Mouse (Mus musculus): ENCODE results near the gene Pds5b. TPM values are rescaled to one million over a fixed set of nuclear protein-coding genes. Genes with fewer than 3 reads are reported as not detected.
"Not testable (repeated sequence)": the region's sequence is repeated elsewhere in the genome, so short reads cannot be mapped to it uniquely, and the experiment has no call there.

Pds5b gene
- total RNA-seq, 1 experiment from 2014 or later, result 76.9 TPM

DNA sequence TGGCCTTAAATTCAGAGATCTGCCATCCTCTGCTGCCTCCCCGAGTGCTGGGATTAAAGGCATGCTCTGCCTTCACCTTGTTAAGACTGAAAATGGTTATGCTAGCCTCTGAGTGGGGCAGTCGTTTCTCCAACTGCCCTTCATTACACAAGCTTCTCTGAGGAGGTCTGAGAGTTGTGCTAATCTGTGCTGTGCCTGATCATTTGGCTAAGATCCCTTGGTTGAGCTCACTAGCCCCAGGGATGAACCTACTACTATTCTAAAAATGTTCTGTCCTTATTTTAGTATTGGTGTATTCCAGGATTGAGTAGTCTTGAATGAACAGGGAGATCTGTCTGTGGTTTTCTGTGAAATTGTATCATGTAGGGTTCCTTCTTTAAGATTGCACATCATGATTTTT lies 144.5 kb downstream of the Pds5b start:
- ATAC-seq (replicated peaks; ENCODE audit: low read depth, poor library complexity, severe bottlenecking), result no peak

DNA sequence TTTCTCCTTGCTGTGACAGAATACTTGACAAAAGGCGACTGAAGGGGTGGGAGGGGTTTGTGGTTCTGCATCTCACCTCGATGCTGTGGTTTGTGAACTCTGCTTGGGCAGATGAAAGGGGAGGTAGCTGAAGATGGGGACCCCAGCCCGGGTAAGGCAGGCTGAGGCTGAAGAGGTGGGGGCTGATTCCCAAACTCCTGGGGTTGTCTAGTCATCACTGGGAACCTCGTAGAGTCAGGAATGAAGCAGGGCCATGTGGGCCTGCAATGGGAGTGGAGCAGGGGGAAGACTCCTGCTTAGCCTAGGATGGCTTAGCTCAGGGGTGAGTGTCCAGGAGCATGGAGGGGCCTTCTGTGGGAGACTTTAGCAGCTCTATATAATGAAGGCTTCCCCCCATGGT lies 145.3 kb downstream of the Pds5b start:
- no peak for ATAC-seq (replicated peaks; ENCODE audit: low read depth, poor library complexity, severe bottlenecking)

DNA sequence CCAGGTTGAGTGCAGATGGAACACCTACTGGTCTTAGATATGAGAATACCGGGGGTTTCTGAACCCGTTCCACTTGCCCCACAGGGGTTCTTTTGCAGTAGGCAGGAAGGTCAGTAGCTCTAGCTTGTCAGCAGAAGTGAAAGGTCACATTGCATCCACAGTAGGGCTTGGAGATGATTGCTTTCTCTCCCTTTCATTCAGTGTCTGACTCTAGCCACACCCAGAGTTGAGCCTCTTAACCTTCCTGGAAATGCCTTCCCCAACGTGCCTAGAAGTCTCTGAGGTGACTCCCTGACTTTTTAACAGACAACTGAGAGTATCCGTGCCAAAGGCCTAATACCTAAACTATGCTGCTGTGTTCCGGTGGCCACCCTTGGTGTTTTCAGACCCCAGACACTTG lies 146.0 kb downstream of the Pds5b start:
- ATAC-seq (replicated peaks; ENCODE audit: low read depth, poor library complexity, severe bottlenecking), result no peak

DNA sequence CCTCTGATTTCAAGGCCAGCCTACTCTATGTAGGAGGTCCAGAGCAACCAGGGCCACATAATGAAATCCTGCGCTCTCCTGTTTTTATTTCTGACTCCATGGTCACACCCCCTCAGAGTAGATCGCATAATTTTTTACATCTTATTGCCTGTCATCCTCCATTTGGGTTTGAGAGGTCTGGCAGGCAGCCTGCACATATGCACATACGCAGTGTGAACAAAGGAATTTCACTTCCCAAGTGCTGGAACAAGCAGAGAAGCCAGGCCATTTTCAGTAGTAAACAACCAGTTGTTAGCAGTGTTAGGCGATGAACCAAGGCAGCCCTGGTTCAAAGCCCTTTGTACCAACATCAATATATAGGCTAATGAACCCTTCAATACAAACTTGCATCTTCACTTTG lies 147.6 kb downstream of the Pds5b start:
- no peak for ATAC-seq (replicated peaks; ENCODE audit: low read depth, poor library complexity, severe bottlenecking)

DNA sequence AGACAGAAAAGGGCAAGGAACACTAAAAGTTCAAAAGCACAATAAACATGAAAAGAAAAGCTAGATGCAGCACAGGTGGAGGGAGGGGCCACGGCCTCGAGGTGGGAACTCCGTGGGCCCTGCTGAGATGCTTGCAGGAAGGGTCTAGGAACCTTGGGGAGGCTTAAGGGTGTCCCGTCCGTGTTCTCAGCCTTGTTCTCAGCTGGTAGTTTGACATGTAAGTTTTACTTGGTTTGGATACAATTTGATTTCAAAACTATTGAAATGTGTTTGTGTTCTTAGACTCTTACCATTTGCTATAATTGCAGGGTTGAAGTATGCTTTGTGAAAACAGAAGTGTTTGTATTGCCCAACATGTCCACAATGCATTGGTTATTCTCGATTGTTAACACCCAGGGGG lies 149.2 kb downstream of the Pds5b start:
- no peak for ATAC-seq (replicated peaks; ENCODE audit: low read depth, poor library complexity, severe bottlenecking)

DNA sequence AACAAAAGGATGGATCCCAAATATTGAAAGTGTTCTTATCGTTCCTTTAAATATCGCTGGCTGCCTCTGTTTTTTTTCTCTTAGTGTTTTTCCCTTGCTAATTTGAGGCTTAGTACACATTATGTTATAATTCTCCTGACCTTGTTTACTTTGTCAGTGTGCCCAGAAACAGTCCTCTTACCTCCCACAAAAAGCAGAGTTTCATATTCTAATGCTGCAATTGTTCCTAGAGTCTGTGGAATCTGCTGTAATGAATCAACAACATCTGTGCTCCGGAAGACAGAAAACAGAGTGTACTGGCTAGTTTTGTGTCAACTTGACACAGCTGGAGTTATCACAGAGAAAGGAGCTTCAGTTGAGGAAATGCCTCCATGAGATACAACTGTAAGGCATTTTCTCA lies 149.8 kb downstream of the Pds5b start:
- ATAC-seq (replicated peaks; ENCODE audit: low read depth, poor library complexity, severe bottlenecking), result no peak

DNA sequence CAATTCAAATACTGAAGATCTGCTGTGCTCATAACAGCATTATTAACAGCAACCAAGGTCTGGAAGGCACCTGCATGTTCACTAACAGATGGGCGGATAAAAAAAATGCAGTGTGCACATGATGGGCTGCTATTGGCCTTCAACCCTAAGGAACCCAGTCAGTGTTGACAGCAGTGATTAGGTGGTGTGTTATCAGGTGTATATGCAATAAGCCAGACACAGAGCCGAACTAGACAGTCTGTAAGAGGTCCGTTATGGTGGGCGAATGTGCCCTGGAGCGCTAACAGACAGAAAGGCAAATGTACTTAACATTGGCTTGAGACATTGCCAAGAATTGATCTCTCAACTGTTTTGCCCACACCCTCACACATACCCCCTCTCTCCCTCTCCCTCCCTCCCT lies 156.0 kb downstream of the Pds5b start:
- no peak for ATAC-seq (replicated peaks; ENCODE audit: low read depth, poor library complexity, severe bottlenecking)

DNA sequence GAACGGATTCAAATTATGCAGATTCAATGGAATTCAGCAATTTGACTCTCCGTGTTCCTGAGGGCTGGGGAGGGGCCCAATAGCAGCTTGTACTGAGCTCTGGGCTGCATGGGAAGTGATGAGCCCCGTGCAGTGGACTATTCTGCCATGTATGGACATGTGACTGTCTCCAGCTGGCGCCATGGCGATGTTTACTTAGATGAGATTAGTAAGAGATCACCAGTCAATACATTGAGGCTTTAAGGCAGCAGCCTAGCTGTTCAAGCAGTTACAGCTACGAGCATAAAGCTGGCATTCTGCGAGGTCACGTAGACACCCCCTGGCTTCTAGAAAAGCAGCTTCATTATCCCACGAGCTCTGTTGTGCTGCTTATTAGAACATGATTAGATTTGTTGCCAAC lies 157.2 kb downstream of the Pds5b start:
- ATAC-seq (replicated peaks; ENCODE audit: low read depth, poor library complexity, severe bottlenecking), result no peak

DNA sequence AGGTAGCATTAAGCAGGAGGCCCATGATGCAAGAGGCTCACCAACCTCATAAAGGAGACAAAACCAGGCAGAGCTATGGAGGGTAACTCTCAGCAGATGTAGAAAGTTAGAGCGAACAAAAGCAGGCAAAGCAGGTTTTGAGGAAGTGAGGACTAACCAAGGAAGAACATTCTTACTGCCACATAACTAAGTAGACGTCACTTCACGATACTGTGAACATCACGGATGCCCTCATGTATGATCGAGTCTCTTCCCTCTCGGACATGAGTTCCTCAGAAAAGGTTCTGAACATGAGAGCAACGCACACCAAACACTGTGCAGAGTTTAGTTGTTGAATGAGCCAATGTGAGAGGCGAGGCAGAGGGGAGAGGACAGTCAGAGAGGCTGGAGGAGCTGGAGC lies 163.2 kb downstream of the Pds5b start:
- no peak for ATAC-seq (replicated peaks; ENCODE audit: low read depth, poor library complexity, severe bottlenecking)

DNA sequence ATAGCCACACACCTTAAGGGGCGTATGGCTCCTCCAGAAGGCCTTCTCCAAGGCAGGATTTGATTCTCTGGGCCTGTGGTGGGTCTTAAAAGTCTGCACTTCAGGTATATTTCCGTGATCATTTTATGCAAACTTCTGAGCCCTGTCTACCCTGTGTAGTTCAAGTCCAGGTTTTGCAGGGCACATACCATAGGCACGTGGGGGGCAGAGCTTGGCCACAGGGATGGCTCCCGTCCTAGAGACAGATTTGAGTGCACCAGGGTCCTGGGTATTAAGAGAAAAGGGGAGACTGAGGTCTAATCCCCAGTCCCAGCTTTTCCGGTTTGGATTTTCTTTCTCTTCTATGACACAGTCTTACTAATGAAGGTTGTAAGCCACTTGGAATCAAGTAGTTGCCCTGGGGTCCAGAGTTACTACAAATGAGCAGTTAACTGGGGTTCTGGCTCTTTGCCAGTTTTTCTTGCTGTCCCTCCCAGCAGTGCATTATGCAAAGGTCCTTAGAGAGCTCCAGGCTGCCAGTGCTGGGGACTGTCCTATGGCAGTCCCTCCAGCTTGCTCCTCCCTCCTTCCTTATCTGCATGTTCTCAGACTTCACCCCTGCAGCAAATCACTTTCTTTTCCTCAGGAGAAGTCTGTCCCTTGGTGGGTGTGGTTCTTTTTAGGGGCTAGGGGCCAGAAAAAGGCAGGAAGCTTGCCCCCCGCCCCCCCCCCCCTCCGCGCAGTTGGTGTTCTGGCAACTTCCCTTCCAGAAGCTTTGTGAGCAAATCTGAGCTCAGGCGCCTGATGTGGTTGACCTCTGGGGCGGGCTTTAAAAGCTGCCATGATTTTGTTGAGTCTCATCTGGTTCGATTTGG lies 166.4 kb downstream of the Pds5b start:
- peak; percentile 85 for ATAC-seq (replicated peaks; ENCODE audit: low read depth, poor library complexity, severe bottlenecking)

DNA sequence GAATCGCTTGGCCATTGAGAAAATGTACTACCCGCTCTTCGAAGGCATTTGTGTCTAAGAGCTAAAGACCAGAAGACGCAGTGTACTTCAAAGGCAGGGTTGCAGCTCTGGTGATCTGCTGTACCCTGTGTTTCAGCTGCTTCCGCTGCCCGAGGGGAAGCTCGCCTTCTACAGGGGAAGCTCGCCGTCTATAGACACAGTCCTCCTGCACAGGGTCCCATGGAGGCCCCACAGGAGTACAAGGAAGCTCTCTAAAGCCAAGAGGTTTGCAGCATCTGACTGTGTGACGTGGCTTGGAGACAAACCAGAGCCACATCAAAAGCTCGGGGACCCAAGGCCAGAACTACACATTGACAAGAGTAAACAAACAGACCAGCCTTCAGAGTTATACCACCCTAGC lies 167.1 kb downstream of the Pds5b start:
- ATAC-seq (replicated peaks; ENCODE audit: low read depth, poor library complexity, severe bottlenecking), result peak; percentile 55

DNA sequence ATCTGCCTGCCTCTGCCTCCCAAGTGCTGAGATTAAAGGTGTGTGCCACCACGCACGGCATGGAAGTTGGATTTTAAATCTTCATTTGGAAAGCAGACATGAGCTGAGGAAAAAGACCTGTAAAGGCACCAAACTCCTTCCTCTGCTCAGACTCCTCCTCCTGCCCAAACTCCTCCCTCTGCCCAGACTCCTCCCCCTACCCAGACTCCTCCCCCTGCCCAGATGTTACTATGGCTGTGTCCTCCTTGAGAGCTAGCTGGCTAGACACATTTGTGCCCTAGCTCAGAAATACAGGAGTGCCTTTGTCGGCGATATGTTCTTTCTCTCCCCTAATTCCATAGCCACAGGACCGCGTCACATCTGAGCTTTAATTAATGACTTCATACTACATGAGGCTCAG lies 172.4 kb downstream of the Pds5b start:
- ATAC-seq (replicated peaks; ENCODE audit: low read depth, poor library complexity, severe bottlenecking), result no peak

DNA sequence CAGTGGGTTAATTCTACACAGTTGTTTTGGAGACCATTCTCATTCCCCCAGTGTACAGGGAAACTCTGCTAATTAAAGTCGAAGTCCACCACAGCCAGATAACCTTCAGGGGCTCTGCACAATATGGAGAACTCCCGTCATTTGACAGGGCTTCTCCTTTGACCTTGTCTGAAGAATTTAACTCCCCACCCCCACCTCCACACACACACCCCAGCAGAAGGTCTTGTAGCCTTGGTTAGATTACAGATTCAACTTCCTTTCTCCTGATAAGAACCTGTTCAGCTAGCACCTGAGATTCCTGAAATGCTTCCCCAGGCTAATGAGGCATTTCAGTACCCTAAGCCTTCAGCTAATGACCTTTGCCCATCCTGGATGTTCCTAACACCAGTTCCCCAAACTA lies 177.3 kb downstream of the Pds5b start:
- no peak for ATAC-seq (replicated peaks; ENCODE audit: low read depth, poor library complexity, severe bottlenecking)

DNA sequence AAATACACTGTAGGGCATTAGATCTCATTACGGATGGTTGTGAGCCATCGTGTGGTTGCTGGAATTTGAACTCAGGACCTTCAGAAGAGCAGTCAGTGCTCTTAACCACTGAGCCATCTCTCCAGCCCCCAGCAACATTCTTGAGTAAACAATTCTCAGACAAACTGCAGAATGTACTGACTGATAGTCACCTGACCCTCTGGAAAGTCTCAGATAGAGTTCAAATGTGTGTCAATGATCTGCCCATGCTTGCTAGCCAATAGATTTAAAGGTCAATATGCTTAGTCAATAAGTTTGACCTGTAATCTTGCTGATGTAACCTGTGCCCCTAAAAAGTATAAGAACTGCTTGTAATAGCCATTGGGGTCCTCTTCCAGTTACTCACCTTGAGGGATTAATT lies 178.6 kb downstream of the Pds5b start:
- ATAC-seq (replicated peaks; ENCODE audit: low read depth, poor library complexity, severe bottlenecking), result not testable (repeated sequence)

DNA sequence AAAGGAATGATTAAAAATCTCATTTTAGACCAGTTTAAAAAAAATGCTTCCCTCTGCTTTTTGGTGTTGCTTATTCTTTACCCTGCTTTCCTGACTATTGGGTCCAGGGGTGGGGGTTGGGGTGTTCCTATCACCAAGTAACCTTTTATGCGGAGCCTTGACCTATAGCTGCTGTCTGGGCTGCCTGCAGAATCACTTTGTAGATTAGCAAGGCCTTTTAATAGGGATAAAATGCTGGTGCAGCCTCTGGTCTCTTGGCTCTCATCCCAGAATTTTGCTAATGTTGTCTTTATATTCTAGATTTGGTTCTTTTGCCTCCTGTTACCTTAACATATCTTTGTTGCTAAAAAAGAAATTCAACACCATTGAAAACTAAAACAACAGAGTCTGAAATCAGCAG lies 181.0 kb downstream of the Pds5b start:
- ATAC-seq (replicated peaks; ENCODE audit: low read depth, poor library complexity, severe bottlenecking), result no peak

DNA sequence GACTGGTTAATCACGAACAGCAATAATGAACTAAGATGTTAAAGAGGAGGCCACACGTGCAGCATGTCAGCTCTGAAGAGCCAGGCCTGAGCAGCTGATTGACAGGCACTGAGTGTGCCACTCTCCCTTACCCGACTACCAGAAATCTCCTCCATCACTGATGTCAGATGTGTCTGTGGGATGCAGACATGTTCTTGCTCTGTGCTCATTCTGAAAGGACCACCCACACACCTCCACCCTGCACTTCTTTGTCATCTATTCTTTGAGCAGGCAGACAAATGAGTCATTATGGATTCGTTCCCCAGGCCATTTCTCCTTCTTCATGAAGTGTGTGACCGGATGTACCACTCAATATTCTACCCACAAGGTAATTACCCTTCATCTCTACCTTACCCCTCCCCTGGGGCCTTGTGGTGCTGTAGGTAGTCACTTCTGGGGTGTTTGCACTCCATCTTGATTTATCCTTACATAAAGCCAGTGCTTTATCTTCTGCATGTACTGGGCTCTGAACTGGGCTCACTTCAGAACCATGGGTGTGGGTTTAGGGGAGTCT lies 186.2 kb downstream of the Pds5b start:
- ATAC-seq (replicated peaks; ENCODE audit: low read depth, poor library complexity, severe bottlenecking), result no peak

Other genes starting within 250 kb of the Pds5b start
- gene Zar1l, start 155.6 kb upstream of the Pds5b start, total RNA-seq (2017), result not detected in 2 replicates
- gene Brca2, start 151.1 kb upstream of the Pds5b start, total RNA-seq (2017), result 65.2 and 76.3 TPM in 2 replicates
- 26.4 and 31.1 TPM in 2 replicates for gene N4bp2l1, start 76.6 kb upstream of the Pds5b start, total RNA-seq (2017)
- gene N4bp2l2, start 7.6 kb upstream of the Pds5b start, total RNA-seq (2017), result 187 and 223 TPM in 2 replicates